Comparison of ENCODE assay signal across 8 mouse cellular contexts in the genomic region with DNA sequence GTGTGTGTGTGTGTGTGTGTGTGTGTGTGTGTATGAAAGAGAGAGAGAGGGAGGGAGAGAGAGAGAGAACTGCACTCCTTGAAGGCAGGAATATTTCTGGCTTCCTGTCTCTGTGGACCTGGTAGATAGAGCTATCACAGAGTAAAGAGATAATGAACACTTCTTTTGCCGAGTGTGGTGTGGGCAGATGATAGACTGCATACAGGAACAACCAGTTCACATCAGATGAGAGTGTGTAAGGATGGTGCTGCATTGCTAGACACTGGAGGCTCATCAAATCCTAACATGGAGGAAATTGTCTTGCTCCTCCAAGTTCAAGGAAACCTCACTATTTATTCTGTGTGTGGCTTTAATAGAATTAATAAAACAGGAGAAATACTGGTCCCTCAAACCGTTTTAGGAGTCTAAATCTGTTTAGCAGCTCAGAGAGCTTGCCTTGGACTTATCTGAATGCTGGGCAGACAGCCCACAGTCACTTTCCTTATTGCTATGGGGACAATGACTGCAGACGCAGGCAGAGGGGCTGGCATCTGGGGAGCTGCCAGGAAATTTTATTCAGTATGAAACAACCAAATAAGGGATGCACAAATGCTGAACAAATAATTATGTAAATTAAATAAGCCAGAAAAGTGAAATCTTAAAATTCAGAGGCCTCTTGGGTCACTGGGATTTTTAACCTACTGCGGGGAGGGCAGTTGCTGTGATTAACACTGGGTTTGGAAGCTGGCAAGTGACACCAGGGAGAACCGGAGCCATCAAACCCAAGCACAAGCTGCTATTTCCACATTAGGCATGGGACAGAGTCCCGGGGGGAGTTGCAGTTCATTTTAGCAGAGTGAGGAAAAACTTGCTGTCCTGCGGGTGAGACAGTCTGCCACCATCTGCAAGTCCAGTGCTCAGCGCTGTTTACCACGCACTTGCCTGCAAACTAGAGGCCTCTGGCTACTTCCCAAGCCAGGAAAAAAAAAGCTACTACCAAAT. TPM values are rescaled to one million over a fixed set of nuclear protein-coding genes. Genes with fewer than 3 reads are reported as not detected.
DNase-seq lines count a peak whose midpoint lies in the region; ATAC-seq and TF ChIP-seq lines count a peak whose summit lies in the region.
"Had no signal": no experiment of that assay in that cellular context is flagged by ENCODE, and none has a peak within 500 bp of the region (broad histone marks: within the 10 kb centered on the region; RNA-seq: fewer than 3 reads in every experiment).

No protein-coding gene starts in this region.

- no peaks in the 10 kb centered on the region for H3K9me3 ChIP-seq in hindbrain, postnatal 0 days (ENCODE audit: low read length)

- H3K4me2 ChIP-seq in hindbrain, postnatal 0 days (ENCODE audit: low read depth, low read length): peak overlapping the region; percentile 30; the same call in 1 of the 2 replicates

- H3K9ac ChIP-seq in hindbrain, postnatal 0 days (replicated peaks; ENCODE audit: low read length): no peak overlapping the region

- DNase-seq in MN1 (ENCODE audit: low spot score): peak; percentile 38
- DNase-seq in adrenal gland, postnatal 10 days: peak; percentile 53
- peak; percentile 15 to 52 for DNase-seq in frontal cortex, adult 2 months (ENCODE audit: extremely low spot score in 1 of 2, low spot score in 1 of 2)
- peak; percentile 87 for DNase-seq in hindbrain, postnatal 0 days (ENCODE audit: low spot score)
- DNase-seq in lung, postnatal 4 days: peak; percentile 40 to 69
- DNase-seq in thymus, postnatal 10 days (ENCODE audit: low spot score in 2 of 2): no peak

- WGBS in hindbrain, postnatal 0 days: 14% methylated on average over 9 of the region's 9 CpGs

- TF ChIP-seq CTCF in hindbrain, postnatal 0 days (IDR thresholded peaks at IDR 0.05; ENCODE audit: low read depth): 0 out of 2 replicates have a peak, but pooled peaks have one; percentile 1

- ATAC-seq in hindbrain, postnatal 0 days: peak; percentile 92
- ATAC-seq in monocyte, adult 5-6 weeks (replicated peaks; ENCODE audit: insufficient number of reproducible peaks, low FRiP score, low TSS enrichment, poor library complexity, severe bottlenecking): no peak

- no peaks in the 10 kb centered on the region for H3K36me3 ChIP-seq in hindbrain, postnatal 0 days (ENCODE audit: insufficient read depth, low read length)

- no peak overlapping the region for H3K4me3 ChIP-seq in hindbrain, postnatal 0 days (ENCODE audit: low read length)
- H3K4me3 ChIP-seq: myocyte had no signal

- peaks cover 10% of the 10 kb centered on the region for H3K4me1 ChIP-seq in hindbrain, postnatal 0 days (ENCODE audit: insufficient read depth, low read length)

- peak overlapping the region; percentile 77 for H3K27ac ChIP-seq in hindbrain, postnatal 0 days

- no peaks in the 10 kb centered on the region for H3K27me3 ChIP-seq in hindbrain, postnatal 0 days (ENCODE audit: insufficient read depth, low read length)

RNA-seq across cellular contexts. Expression of a gene that starts 43.5 kb away (rescaled TPM):
- total RNA-seq in adrenal gland, postnatal 10 days (2021): 1 to 10 TPM; 4.2 to 4.6 TPM
- polyA plus RNA-seq in frontal cortex, adult 2 months (2012; rRNA removed): 18.7 and 27.2 TPM in 2 replicates
- total RNA-seq in hindbrain, postnatal 0 days (2014; rRNA removed): 8.9 and 9.3 TPM in 2 replicates
- 12.1 and 13.2 TPM in 2 replicates for polyA plus RNA-seq in hindbrain, postnatal 0 days (2015; fragmentation: Nextera tagmentation; extraction: Ambion mirVana)
- total RNA-seq in monocyte, adult 5-6 weeks (2017): 105 to 172 TPM (median 135 TPM) in 3 replicates
- polyA plus RNA-seq: myocyte had no signal

Comparison
In these comparisons a context has a peak if more than half of its experiments do, and no peak if none do; other contexts are left out.
1. DNase-seq: peak in MN1 (single experiment), adrenal gland, postnatal 10 days (single experiment), frontal cortex, adult 2 months (2 of 2), hindbrain, postnatal 0 days (single experiment) and lung, postnatal 4 days (2 of 2); none in thymus, postnatal 10 days (0 of 2).
2. RNA of a gene that starts 43.5 kb away (total RNA-seq): 105 to 172 TPM in monocyte, adult 5-6 weeks; 8.9 to 9.3 TPM in hindbrain, postnatal 0 days and 4.2 to 4.6 TPM in adrenal gland, postnatal 10 days; every median in the first group is over 10 times any median in the second.